Mouse (Mus musculus): ENCODE data around the gene Hrc.
A peak's percentile ranks its signal among the peaks of the same experiment; 100 is the strongest.

Gene Hrc

DNA sequence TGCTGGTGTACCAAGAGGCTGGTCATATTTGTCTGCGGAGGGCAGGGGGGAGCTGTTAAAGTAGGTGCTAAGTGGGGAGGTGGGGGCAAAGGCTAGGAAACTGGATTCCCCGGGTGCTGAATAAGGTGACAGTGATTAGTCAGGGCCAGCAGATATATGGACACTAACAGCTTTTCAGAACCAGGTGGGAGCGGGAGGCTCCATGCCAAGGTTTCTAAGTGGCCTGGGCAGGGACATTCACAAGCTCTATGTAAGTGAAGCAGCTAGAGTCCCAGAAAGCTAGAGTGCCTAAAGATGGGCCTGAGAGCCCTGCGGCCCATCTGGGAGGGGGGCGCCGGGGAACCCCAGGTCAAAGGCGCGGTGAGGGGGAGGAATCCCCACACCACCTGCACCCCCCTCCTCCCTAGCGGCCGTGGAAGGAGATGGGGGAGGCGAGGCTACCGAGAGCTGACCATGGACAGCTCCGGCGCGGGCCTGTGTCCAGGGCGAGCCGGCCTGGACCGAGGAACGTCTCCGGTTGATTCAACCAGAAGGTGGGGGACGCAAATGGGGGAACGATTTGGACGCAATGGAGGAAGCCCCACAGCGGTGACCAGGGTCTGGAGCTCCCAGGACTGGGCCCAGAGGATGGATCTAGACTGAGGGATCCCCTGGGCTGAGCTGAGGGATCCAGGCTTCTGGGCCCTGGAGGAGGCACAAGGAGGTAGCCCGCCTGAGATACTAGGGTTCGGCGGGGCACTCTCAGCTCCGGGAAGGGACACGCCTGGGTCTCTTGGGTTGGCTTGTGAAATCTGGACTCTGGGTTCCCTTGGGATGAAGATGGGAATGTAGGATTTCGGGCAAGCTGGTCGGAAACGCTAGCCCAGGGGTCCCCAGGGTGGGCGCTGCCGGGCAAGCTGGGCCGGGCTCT lies 30.9 kb downstream of the Hrc start:
- no peak for DNase-seq (ENCODE audit: low spot score)

GRCm38 (mm10) chr7:45366652-45367019 lies 31.5 kb downstream of the Hrc start, which contains the start of gene Ppfia3:
TSS of gene Ppfia3 (minus strand) at chr7:45367019.
- no peak for DNase-seq (ENCODE audit: low spot score)

DNA sequence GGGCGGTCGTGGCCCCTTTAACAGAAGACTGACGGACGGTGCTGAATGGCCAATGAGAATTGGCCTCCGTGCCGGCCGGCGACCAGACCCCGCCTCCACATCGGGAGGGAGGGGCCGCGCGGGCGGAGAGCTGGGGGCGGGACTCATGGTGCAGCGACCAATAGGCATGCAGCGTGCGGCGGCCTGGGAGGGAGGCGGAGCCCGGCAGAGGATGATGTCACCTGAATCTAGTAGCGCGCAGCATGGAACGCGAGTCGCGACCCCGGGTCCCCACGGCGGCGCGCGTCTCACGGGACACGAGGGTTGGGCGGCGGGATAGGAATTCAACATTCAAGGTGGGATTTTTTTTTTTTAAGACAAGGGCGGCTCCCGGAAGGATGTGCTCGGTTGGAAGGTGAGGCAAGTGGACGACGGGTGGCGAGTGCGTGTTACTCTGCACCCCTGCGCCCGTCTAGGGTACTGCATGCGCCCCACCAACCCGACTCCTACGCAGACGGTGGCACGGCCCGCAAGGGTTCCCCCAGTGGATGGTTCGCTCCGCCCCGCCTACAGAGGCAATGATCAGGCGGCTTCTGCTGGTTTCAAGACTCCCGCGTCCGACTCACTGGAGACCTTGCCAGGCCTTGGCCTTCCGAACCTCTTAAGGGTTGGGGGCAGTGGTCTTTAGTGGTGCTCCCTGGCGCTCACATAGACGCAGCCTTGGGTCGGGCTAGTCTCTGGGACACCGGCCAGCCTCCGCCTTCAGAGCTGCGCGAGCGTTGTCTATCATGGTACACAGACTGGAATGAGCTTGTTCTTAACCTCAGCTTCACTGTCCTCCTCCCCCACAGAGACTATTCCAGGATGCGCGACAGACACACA lies 32.2 kb downstream of the Hrc start:
- peak; percentile 94 for DNase-seq (ENCODE audit: low spot score)

GRCm38 (mm10) chr7:45368178-45368577 lies 33.1 kb downstream of the Hrc start:
- DNase-seq (ENCODE audit: low spot score), result no peak

DNA sequence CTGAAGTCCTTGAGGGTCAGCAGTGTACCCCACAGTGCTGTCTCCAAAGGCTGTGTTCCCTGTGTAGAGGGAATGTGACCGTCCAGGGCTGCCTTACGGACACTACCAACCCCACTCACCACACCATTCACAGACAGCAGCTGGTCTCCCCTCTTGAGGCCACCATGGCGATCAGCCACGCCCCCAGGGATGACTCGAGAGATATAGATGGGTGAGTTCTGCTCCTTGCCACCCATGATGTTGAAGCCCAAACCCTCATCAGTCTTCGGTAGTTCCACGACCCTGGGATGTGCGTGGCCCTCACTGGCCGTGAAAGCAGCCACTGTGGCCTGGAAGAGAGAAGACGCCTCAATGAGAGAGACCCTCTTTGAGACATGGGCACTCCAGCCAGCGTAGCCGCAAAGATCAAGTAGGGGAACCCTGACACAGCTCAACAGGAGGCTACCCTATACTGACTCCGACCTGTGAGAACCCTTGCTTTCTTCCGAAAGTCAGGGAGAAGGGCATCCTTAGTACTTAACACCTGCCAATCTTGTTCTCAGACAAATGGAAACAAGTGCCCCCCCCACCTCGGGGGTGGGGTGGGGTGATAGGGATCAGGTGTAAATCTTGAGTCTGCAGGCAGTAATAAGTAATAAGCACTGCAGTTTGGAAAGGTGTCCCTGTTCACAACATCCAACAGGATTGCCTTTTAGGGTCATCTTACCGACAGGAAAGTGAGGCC lies 34.1 kb downstream of the Hrc start:
- DNase-seq (ENCODE audit: low spot score), result no peak

GRCm38 (mm10) chr7:45369836-45370474 lies 34.9 kb downstream of the Hrc start:
- DNase-seq (ENCODE audit: low spot score), result no peak

- DNase-seq (ENCODE audit: low spot score), result peak; percentile 63
Observed at GRCm38 (mm10) chr7:45370475-45371311, 35.6 kb downstream of the Hrc start, which contains the start of gene Lin7b. TSS of gene Lin7b (minus strand) at chr7:45370583.

DNA sequence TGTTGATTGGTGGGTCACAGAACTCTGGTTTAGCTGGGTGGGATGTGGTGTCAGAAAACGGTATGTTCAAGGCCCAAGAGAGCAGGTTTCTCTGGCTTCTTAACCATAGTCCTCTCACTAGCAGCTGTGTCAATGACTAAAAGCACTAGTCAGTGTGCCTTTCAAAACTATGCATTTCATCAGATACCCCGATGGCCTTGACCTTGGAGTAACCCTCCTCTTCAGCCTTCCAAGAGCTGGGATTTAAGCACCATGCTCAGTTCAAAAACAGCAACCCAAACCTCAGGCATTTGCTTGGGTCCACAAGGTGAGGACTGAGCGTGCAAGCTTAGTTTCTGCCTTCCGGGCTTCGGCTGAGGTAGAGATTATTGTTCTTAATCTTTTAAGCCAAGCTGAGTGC lies 37.3 kb downstream of the Hrc start:
- DNase-seq (ENCODE audit: low spot score), result no peak

- DNase-seq (ENCODE audit: low spot score), result no peak
Observed at GRCm38 (mm10) chr7:45374620-45375019, 39.5 kb downstream of the Hrc start.

DNA sequence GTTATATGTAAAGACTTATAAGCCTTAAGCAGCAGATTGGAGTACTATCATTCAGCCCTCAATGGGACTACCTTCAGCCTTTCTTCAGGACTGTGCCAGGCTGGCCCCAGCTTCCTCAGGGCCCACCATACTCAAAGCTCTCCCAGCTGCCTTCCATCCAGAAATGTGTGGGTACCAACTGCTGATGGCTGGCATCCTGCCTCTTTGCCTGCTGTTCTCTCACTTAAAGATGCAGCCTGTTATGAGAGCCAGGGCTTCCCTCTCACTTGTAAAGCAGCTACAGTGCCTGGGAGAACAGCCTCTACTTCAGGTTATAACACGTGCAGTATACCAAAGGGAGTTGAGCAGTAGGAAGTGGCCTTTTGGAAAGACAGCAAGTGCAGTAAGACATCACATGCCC lies 41.0 kb downstream of the Hrc start:
- DNase-seq (ENCODE audit: low spot score), result no peak

- DNase-seq (ENCODE audit: low spot score), result no peak
Observed at GRCm38 (mm10) chr7:45386077-45386476, 51.0 kb downstream of the Hrc start.

All from urinary bladder, postnatal 10 days (tissue).